Comparison of ENCODE assay signal across 22 mouse cellular contexts in the genomic region with DNA sequence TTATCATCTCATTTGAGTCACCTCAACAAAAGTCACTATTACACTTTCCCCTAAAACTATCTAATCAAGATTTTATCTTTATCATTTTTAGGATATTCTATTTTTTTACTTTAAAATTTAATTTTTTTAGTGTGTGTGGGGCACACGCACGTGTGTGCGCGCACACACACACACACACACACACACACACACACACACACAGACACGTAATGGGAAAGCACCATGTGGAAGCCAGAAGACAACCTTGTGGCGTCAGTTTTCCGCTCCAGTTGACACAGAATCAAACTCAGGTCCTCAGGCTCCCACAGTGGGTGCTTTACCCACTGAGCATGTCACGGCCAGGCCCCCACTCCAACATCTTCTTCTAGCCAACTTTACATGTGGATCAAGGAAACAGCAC. TPM values are rescaled to one million over a fixed set of nuclear protein-coding genes. Genes with fewer than 3 reads are reported as not detected.
A peak's percentile ranks its signal among the peaks of the same experiment; 100 is the strongest.
DNase-seq lines count a peak whose midpoint lies in the region; ATAC-seq and TF ChIP-seq lines count a peak whose summit lies in the region.
"Had no signal": no experiment of that assay in that cellular context is flagged by ENCODE, and none has a peak within 500 bp of the region (broad histone marks: within the 10 kb centered on the region; RNA-seq: fewer than 3 reads in every experiment).

No protein-coding gene starts in this region.

- H3K4me3 ChIP-seq in forebrain, embryonic 10.5 days = no peak overlapping the region
- no peak overlapping the region for H3K4me3 ChIP-seq in forebrain, embryonic 15.5 days
- no peak overlapping the region for H3K4me3 ChIP-seq in liver, embryonic 11.5 days (ENCODE audit: low read depth, low read length)
- H3K4me3 ChIP-seq in liver, embryonic 14.5 days (ENCODE audit: insufficient read depth in 1 of 2, low read depth in 2 of 2, low read length in 2 of 2) = no peak overlapping the region
- H3K4me3 ChIP-seq in hindbrain, embryonic 10.5 days = no peak overlapping the region
- H3K4me3 ChIP-seq: hindbrain, embryonic 13.5 days; layer of hippocampus, adult 2 months; limb, embryonic 12.5 days; neural tube, embryonic 12.5 days had no signal

- H3K36me3 ChIP-seq in forebrain, embryonic 10.5 days (replicated peaks) = no peaks in the 10 kb centered on the region
- H3K36me3 ChIP-seq in forebrain, embryonic 15.5 days = no peaks in the 10 kb centered on the region
- no peaks in the 10 kb centered on the region for H3K36me3 ChIP-seq in liver, embryonic 11.5 days (ENCODE audit: control insufficient read depth, insufficient read depth, low read length)
- H3K36me3 ChIP-seq in liver, embryonic 14.5 days (replicated peaks; ENCODE audit: control insufficient read depth, insufficient read depth, low read depth) = no peaks in the 10 kb centered on the region
- H3K36me3 ChIP-seq in hindbrain, embryonic 10.5 days = no peaks in the 10 kb centered on the region
- H3K36me3 ChIP-seq: hindbrain, embryonic 13.5 days; limb, embryonic 12.5 days; neural tube, embryonic 12.5 days had no signal

- H3K4me1 ChIP-seq in forebrain, embryonic 10.5 days = peaks cover 25% of the 10 kb centered on the region
- H3K4me1 ChIP-seq in forebrain, embryonic 15.5 days = peaks cover 2% of the 10 kb centered on the region
- peaks cover 55% of the 10 kb centered on the region for H3K4me1 ChIP-seq in liver, embryonic 11.5 days (replicated peaks; ENCODE audit: control insufficient read depth, insufficient read depth, low read length)
- H3K4me1 ChIP-seq in liver, embryonic 14.5 days (replicated peaks; ENCODE audit: control insufficient read depth in 2 of 2, insufficient read depth in 2 of 2, low read length in 1 of 2) = peaks cover 49 to 51% of the 10 kb centered on the region in 2 experiments
- peaks cover 15% of the 10 kb centered on the region for H3K4me1 ChIP-seq in hindbrain, embryonic 10.5 days (replicated peaks)

- TF ChIP-seq EP300 in liver, embryonic 14.5 days (IDR thresholded peaks at IDR 0.05; ENCODE audit: low read depth) = no peak

- no peaks in the 10 kb centered on the region for H3K9me3 ChIP-seq in forebrain, embryonic 10.5 days
- H3K9me3 ChIP-seq in forebrain, embryonic 15.5 days = no peaks in the 10 kb centered on the region
- no peaks in the 10 kb centered on the region for H3K9me3 ChIP-seq in liver, embryonic 11.5 days (ENCODE audit: control insufficient read depth, low read length)
- no peaks in the 10 kb centered on the region for H3K9me3 ChIP-seq in liver, embryonic 14.5 days (ENCODE audit: control insufficient read depth, low read length)
- no peaks in the 10 kb centered on the region for H3K9me3 ChIP-seq in hindbrain, embryonic 10.5 days
- H3K9me3 ChIP-seq: hindbrain, embryonic 13.5 days; limb, embryonic 12.5 days; neural tube, embryonic 12.5 days had no signal

- H3K4me2 ChIP-seq in forebrain, embryonic 15.5 days (replicated peaks) = no peak overlapping the region
- H3K4me2 ChIP-seq in liver, embryonic 11.5 days = peak overlapping the region; percentile 45
- peak overlapping the region; percentile 83 for H3K4me2 ChIP-seq in liver, embryonic 14.5 days (ENCODE audit: low read depth)
- H3K4me2 ChIP-seq: hindbrain, embryonic 13.5 days; limb, embryonic 12.5 days; neural tube, embryonic 12.5 days had no signal

- WGBS in forebrain, embryonic 10.5 days = 89% methylated on average over 8 of the region's 8 CpGs
- WGBS in forebrain, embryonic 15.5 days = 89% methylated on average over 8 of the region's 8 CpGs
- WGBS in liver, embryonic 11.5 days = 86% methylated on average over 8 of the region's 8 CpGs
- WGBS in liver, embryonic 14.5 days (ENCODE audit: insufficient replicate concordance) = 87% methylated on average over 8 of the region's 8 CpGs
- 90% methylated on average over 8 of the region's 8 CpGs for WGBS in hindbrain, embryonic 10.5 days

- no peak for TF ChIP-seq CTCF in liver, embryonic 14.5 days (IDR thresholded peaks at IDR 0.05; ENCODE audit: low read depth)

- no peak for DNase-seq in forebrain, embryonic 10.5 days (ENCODE audit: extremely low spot score, low spot score)
- DNase-seq in liver, embryonic 11.5 days (ENCODE audit: low spot score) = no peak
- no peak for DNase-seq in liver
- DNase-seq in liver, embryonic 14.5 days (ENCODE audit: low read depth in 3 of 3, low spot score in 3 of 3) = no peak
- no peak for DNase-seq in hindbrain, embryonic 10.5 days (ENCODE audit: low spot score)
- no peak for DNase-seq in ovary, postnatal 10 days (ENCODE audit: low spot score)
- DNase-seq: adrenal gland, postnatal 25 days; cerebellum, adult 9-10 months; gastrocnemius, postnatal 25 days; heart, adult 18-20 months; kidney, adult 8-10 months; kidney, postnatal 25 days; lung, adult 2 months; lung, postnatal 14 days; midbrain, embryonic 14.5 days; right cerebral cortex, postnatal 25 days; thymus, postnatal 25 days had no signal

- H3K9ac ChIP-seq in forebrain, embryonic 15.5 days (replicated peaks) = no peak overlapping the region
- no peak overlapping the region for H3K9ac ChIP-seq in liver, embryonic 11.5 days (ENCODE audit: low read depth, low read length)
- peak overlapping the region; percentile 67 for H3K9ac ChIP-seq in liver, embryonic 14.5 days (replicated peaks)
- H3K9ac ChIP-seq: hindbrain, embryonic 13.5 days; limb, embryonic 12.5 days; neural tube, embryonic 12.5 days had no signal

- no peaks in the 10 kb centered on the region for H3K27me3 ChIP-seq in forebrain, embryonic 10.5 days (ENCODE audit: poor library complexity, severe bottlenecking)
- H3K27me3 ChIP-seq in forebrain, embryonic 15.5 days = no peaks in the 10 kb centered on the region
- H3K27me3 ChIP-seq in liver, embryonic 11.5 days (replicated peaks; ENCODE audit: control insufficient read depth, insufficient read depth, low read length) = no peaks in the 10 kb centered on the region
- no peaks in the 10 kb centered on the region for H3K27me3 ChIP-seq in liver, embryonic 14.5 days (ENCODE audit: control insufficient read depth, insufficient read depth, low read length)
- no peaks in the 10 kb centered on the region for H3K27me3 ChIP-seq in hindbrain, embryonic 10.5 days (ENCODE audit: insufficient read depth, poor library complexity, severe bottlenecking)
- H3K27me3 ChIP-seq: hindbrain, embryonic 13.5 days; limb, embryonic 12.5 days; neural tube, embryonic 12.5 days had no signal

- H3K27ac ChIP-seq in forebrain, embryonic 10.5 days = 0 out of 2 replicates have a peak overlapping the region, but pooled peaks have one; percentile 0
- no peak overlapping the region for H3K27ac ChIP-seq in forebrain, embryonic 15.5 days (replicated peaks)
- H3K27ac ChIP-seq in liver, embryonic 11.5 days (ENCODE audit: low read depth, low read length) = peak overlapping the region; percentile 53
- H3K27ac ChIP-seq in liver, embryonic 14.5 days = peak overlapping the region; percentile 97
- H3K27ac ChIP-seq in hindbrain, embryonic 10.5 days = no peak overlapping the region
- H3K27ac ChIP-seq: hindbrain, embryonic 13.5 days; layer of hippocampus, adult 2 months; limb, embryonic 12.5 days; neural tube, embryonic 12.5 days had no signal

- ATAC-seq in forebrain, embryonic 15.5 days (replicated peaks) = no peak
- ATAC-seq in liver, embryonic 11.5 days (replicated peaks; ENCODE audit: low FRiP score) = no peak
- no peak for ATAC-seq in liver, embryonic 14.5 days (ENCODE audit: insufficient read depth)

RNA-seq across cellular contexts. Expression of gene Abhd2, which starts 4.1 kb away (rescaled TPM):
- polyA plus RNA-seq in forebrain, embryonic 10.5 days (2016; fragmentation: Nextera tagmentation; extraction: Ambion mirVana) = 7.6 and 8.6 TPM in 2 replicates
- polyA plus RNA-seq in forebrain, embryonic 15.5 days (2015; fragmentation: Nextera tagmentation; extraction: Ambion mirVana) = 23.1 and 24.0 TPM in 2 replicates
- 11.5 and 13.4 TPM in 2 replicates for polyA plus RNA-seq in liver, embryonic 11.5 days (2014; fragmentation: Nextera tagmentation; extraction: Ambion mirVana)
- 5.6 and 6.0 TPM in 2 replicates for polyA plus RNA-seq in liver, embryonic 14.5 days (2012; rRNA removed)
- polyA plus RNA-seq in liver, embryonic 14.5 days (2014; fragmentation: Nextera tagmentation; extraction: Ambion mirVana) = 11.4 TPM in 2 replicates
- 8.0 and 10.1 TPM in 2 replicates for polyA plus RNA-seq in hindbrain, embryonic 10.5 days (2016; fragmentation: Nextera tagmentation; extraction: Ambion mirVana)

Comparison
In these comparisons a context has a peak if more than half of its experiments do, and no peak if none do; other contexts are left out.
1. H3K27ac ChIP-seq: peak in forebrain, embryonic 10.5 days (single experiment), liver, embryonic 11.5 days (single experiment) and liver, embryonic 14.5 days (single experiment); none in forebrain, embryonic 15.5 days (single experiment) and hindbrain, embryonic 10.5 days (single experiment).